Mouse (Mus musculus) kidney, adult 18-20 months (tissue): ENCODE data around the gene Gramd1b.

ENCODE experiments used
- DNase-seq: peaks from one replicate; pipeline ENCODE4 v3.0.0; 2021

Gene Gramd1b

GRCm38 (mm10) chr9:40396171-40396570 lies 135.0 kb downstream of the Gramd1b start:
- no peak for DNase-seq

DNA sequence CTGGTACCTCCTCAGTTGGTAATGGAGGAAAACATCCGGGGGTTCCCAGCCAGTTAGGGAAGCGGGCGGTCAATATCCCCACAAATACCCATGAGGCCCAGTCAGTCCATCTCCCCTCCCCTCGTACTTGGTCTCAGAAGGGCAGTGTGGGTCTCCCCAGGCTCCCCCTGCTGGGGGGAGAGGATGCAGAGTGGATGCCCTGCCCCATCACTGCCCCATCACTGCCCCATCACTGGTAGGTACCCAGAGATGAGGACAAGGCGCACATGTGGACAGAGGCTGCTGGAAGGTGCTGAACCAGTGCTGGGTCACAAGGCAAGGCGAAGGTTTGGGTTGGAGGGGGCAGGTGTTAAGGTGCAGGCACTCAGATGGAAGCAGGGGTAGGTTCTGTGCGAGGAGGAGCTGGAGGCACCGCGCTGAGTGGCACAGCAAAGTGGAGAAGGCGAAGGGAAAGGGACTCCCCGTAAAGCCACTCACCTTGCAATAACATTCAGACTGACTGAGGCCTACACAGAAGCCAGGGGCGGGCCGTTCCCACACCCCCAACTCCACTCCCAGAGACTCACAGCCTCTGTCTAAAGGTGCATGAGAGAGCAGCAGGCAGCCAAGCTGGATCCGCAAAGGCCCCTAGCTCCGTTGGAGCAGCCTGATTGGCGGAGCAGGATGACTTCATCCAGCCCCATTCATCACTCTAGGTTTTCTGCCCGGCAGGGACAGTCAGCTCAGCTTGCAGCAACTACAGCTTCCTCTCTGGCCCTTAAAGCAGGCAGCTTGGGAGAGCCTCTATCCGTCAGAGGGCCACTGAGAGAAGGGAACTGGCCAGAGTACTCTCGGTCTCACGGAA lies 139.1 kb downstream of the Gramd1b start:
- DNase-seq, result no peak

GRCm38 (mm10) chr9:40391359-40391758 lies 139.8 kb downstream of the Gramd1b start:
- DNase-seq, result no peak

DNA sequence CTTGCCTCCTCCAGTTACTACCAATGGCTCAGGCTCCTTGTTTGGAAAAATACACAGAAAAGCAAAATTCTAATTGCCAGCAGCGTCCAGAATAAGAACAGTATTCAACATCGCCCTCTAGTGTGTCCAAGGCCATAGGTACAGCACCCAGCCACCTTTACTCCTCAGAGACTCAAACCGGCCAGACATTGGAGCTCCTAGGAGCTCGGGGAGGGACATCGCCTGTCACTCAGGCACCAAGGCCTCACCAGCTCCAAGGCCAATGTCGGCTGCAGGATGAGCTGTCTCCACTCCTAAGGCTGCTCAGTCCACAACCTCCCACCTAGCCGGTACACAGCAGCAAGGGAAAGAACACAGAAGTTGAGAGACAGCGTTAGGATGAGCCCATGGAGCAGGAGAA lies 140.3 kb downstream of the Gramd1b start:
- DNase-seq, result no peak

DNA sequence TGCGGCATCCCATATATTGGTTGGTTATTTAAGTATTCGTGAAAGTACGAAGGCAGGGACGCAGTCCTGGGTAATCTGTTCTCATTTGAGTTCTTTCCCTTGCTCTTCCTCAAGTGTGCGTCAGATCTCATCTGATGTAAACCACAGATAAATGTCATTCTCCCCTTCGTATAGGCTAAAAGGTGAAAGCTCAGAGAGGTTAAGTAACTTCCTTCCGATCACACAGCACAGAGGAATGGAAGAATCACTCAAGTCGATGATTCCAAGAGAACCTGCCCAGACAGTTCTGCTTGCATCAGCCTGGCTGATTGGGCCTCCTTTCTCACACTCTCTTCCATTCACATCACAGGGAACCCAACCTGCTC lies 140.8 kb downstream of the Gramd1b start:
- no peak for DNase-seq

DNA sequence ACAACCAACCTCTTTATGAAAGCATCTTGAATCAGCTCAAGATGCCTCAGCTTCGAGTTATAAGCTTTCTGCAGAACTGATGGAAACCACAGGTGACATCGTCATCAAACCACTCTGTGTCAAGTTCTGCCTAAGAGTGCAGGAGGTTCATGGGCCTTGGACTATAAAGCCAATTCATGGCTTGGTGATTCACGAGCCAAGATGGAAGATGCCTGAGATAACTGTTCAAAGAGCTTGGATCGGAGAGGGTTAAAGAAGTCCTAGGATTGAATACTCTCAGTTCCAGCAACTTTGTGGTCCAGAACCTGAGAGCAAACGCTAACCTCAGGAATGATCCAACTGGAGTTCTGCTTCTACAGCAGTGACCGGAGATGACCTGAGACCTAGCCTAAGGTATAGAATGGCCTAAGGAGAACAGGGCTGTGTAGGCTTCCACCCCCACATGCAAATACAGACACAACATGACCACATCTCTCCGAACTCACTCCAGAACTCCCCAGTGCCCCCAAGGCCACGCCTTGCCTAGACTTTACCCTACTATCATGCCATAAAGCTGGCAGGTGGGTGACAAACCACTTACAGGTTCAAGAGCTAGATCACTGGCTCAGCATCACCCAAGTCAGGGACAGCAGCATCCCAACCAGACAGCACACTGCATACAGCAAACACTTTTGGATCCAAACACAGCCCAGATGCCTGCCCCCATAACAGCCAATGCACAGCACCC lies 141.4 kb downstream of the Gramd1b start:
- DNase-seq, result no peak

DNA sequence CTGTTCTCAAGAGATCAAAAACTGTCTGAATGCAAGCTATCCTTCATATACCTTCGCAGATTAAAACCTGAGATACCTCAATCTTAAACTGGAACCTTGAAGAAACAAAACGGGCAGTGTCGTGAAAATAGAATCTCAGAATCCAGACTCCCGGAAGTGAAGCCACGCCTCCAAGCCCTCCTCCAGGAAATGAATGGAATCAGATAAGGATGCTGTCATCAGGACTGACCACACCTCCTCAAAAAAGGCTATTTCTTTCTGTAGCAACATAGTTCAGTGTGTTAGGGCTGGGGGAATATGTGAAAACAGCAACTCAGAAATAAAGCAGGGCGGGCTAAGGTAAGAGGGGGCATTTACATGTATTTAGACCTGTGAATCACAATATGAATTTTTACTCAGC lies 142.0 kb downstream of the Gramd1b start:
- DNase-seq, result no peak

DNA sequence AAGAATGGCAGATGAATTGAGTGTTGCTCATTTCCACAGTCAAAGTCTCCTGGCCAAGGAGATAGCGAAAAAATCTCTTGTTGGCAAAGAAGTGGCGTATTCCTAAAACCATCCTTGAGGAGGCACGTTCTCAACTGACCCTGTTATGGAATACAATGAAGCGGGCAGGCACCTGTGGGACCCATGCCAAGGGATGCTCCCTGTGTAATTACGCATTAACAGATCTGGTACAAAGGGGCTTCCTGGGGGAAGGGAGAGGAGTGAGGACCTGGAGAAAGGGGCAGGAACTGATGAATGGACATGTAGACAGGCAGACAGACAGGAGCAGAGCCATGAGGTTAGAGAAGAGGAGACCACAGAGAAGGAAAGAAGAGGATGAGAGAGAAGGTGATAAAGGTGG lies 146.4 kb downstream of the Gramd1b start:
- DNase-seq, result no peak

DNA sequence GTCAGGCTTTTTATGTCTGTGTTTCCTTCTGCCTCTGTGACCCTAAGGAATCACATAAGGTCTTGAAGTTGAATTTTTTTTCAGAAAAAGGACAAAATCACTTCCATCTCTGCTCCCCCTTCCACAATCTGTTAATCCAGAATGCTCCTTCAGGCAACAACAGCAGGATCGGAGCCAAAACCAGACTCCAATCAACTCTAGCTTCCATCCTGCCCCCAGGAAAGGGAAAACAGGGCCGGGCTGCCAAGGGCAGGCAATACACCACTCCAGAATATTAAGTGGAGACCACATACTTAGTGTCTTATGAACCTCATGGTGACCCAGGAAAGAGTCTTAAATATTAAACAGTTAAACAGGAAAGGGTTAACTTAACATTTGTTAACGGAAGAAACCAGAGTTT lies 148.7 kb downstream of the Gramd1b start:
- no peak for DNase-seq

DNA sequence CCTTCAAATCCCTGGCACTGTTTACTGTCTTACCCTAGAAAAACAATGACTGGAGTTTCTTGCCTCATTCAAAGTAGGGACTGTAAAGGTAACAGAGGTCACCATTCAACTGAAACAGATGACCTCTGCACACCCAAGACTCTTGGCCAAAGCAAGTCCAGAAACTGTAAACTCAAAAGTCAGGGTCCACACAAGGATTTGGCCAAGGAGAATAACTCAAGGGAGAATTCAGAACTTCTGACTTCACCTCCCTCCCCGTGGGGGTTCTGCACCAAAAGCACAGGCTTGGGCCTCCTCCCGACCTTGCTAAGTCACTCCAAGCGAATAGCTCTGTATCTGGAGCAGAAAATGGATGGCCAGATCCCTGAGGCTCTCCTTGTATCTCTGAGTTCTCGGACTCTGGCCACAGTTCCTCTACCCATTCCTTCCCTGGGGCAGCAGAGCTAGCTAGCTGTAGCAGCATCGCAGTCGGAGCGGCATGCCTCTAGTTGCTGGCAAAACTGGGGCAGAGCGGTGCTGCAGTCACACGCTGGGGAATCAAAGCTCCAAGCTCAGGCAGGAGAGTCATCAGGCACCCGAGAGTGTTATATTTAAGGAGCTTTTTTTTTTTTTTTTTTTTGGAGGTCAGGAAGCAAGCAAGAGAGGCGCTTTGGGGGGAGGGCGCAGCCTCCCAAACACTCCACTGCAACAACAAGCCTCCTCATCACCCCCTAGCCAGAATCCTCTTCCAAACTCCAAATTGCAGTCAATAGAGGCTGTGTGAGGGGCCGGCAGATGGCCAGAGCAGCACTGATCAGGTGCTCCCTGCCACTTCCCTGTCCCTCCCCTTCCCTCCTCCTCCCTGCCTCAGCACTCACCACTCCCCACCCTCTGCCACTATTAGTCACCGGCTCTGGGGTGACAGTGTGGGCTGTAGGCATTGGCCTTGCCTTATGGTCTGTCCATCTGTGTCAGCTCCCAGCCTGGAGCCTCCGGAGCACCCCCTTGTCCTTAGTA lies 149.5 kb downstream of the Gramd1b start:
- DNase-seq, result no peak

- DNase-seq, result no peak
These were observed 154.3 kb downstream of the Gramd1b start for GRCm38 (mm10) chr9:40376711-40377410.

DNA sequence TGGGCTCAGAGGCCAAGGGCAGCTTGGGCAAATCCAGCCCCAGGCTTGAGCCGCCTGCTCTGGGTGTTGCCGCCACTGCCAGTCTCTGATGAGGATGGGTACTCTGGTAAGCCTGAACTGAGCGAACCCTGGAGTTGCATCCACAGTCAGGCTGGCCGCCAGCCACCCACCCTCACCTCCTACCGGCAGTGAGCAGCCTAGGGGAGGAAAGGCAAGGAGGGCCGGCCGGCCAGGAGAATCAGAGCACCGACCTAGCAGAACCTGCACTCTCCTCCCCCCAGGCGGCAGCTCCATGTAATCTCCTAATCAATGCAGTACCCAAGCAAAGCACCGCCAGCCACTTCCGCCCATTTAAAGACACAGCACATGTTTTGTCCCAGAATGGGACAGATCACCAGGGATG lies 155.0 kb downstream of the Gramd1b start:
- peak; percentile 62 for DNase-seq

GRCm38 (mm10) chr9:40375518-40375917 lies 155.7 kb downstream of the Gramd1b start:
- no peak for DNase-seq

DNA sequence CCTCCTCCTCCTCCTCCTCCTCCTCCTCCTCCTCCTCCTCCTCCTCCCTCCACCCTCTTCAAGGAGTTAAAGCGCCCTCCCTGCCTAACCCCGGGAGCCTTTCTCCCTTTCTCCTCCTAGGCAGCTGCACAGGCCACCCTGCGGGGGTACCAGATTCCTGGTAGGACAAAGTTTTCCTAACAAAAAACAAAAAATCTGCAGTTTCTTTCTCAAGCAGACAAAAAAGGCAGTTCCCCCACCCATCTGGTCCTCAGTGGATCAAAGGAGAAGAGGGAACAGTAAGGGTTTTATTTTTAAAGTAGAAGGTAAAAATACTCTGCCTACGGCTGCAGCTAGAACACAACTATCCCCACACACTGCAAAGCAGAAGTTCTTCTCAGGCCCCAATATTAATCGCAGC lies 156.2 kb downstream of the Gramd1b start:
- no peak for DNase-seq

DNA sequence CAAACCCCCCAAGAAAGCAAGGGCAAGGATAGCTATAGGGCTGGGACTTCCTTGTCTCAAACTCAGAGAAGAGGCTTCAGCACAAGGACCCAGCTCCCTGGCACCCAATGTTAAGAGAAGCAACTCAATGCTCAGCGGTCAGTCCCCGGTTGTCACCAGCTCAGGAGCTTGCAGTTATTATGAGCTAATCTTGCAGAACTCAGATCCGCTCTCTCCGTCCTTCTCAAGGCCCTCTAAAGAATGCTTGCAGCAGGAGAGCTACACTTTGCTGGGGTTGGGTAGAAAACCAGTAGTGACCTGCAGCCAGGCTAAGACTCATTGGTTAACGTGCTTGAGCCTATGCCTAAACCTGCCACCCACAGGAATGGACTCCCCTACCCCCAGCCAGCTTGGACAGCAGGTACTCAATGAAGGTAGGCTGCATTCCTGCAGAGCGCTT lies 156.6 kb downstream of the Gramd1b start:
- DNase-seq, result no peak

GRCm38 (mm10) chr9:40374052-40374451 lies 157.1 kb downstream of the Gramd1b start:
- no peak for DNase-seq

DNA sequence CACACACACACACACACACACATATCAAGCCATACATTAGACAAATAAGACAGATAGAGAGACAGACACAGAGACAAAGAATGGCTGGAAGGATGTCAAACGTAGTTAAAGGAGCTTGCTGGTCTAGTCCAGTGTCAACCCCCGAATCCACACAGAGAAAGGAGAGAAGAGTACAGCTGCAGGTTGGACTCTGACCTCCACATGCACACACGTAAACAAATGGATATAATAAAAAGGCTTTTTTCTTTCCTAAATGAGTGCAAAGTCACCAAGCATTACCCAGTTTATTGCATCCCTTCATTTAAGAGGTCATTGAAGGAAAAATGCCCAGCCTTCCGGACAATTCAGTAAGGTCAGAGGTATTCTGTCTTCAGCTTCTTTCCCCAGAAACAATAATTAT lies 161.0 kb downstream of the Gramd1b start:
- no peak for DNase-seq

- DNase-seq, result no peak
These were observed 164.4 kb downstream of the Gramd1b start for GRCm38 (mm10) chr9:40366795-40367194.

GRCm38 (mm10) chr9:40364312-40364711 lies 166.9 kb downstream of the Gramd1b start:
- no peak for DNase-seq

GRCm38 (mm10) chr9:40361970-40362369 lies 169.2 kb downstream of the Gramd1b start:
- no peak for DNase-seq

GRCm38 (mm10) chr9:40358408-40358896 lies 172.7 kb downstream of the Gramd1b start:
- no peak for DNase-seq

- DNase-seq, result no peak
These were observed 174.3 kb downstream of the Gramd1b start for GRCm38 (mm10) chr9:40356768-40357446.
